ENCODE assay signal across 8 mouse cellular contexts in genomic region chr11:70625473-70625872, GRCm38 (mm10). TPM values are rescaled to one million over a fixed set of nuclear protein-coding genes. Genes with fewer than 3 reads are reported as not detected.
DNase-seq lines count a peak whose midpoint lies in the region; ATAC-seq and TF ChIP-seq lines count a peak whose summit lies in the region.
"Had no signal": no experiment of that assay in that cellular context is flagged by ENCODE, and none has a peak within 500 bp of the region (broad histone marks: within the 10 kb centered on the region; RNA-seq: fewer than 3 reads in every experiment).

No protein-coding gene starts in this region.

- H3K36me3 ChIP-seq in kidney, postnatal 0 days (ENCODE audit: insufficient read depth, low read length) = no peaks in the 10 kb centered on the region
- H3K36me3 ChIP-seq in kidney, embryonic 15.5 days = no peaks in the 10 kb centered on the region
- no peaks in the 10 kb centered on the region for H3K36me3 ChIP-seq in small intestine, adult 2 months (ENCODE audit: control insufficient read depth, insufficient read depth, low read length)

- no peak overlapping the region for H3K4me2 ChIP-seq in kidney, postnatal 0 days (ENCODE audit: low read length)
- no peak overlapping the region for H3K4me2 ChIP-seq in kidney, embryonic 15.5 days

- TF ChIP-seq CTCF in kidney, postnatal 0 days (IDR thresholded peaks at IDR 0.05; ENCODE audit: low read depth) = peak; percentile 84
- TF ChIP-seq CTCF in small intestine, adult 2 months (IDR thresholded peaks at IDR 0.05; ENCODE audit: extremely low read depth, insufficient read length, insufficient replicate concordance, low read depth, low read length) = peak; percentile 70; the same call in 1 of the 2 replicates

- peak; percentile 66 for DNase-seq in kidney, postnatal 0 days (ENCODE audit: low spot score)
- DNase-seq in ES-CJ7 (ENCODE audit: low read depth, low spot score) = peak; percentile 74
- DNase-seq in adrenal gland, postnatal 25 days = peak; percentile 49
- DNase-seq in kidney, postnatal 25 days = peak; percentile 49 to 76
- DNase-seq in ovary, postnatal 36 days (ENCODE audit: low spot score) = no peak

- H3K9ac ChIP-seq in kidney, postnatal 0 days (ENCODE audit: low read depth, low read length) = no peak overlapping the region
- H3K9ac ChIP-seq in kidney, embryonic 15.5 days = no peak overlapping the region

- 42% methylated on average over 4 of the region's 4 CpGs for WGBS in kidney, postnatal 0 days
- WGBS in kidney, embryonic 15.5 days = 53% methylated on average over 4 of the region's 4 CpGs
- WGBS in small intestine, adult 2 months = 44% methylated on average over 4 of the region's 4 CpGs

- TF ChIP-seq POLR2A in small intestine, adult 2 months (IDR thresholded peaks at IDR 0.05; ENCODE audit: low read depth, low read length) = no peak

- no peak overlapping the region for H3K27ac ChIP-seq in kidney, postnatal 0 days
- no peak overlapping the region for H3K27ac ChIP-seq in kidney, embryonic 15.5 days
- H3K27ac ChIP-seq in small intestine, adult 2 months (ENCODE audit: insufficient read depth, low read depth, low read length) = no peak overlapping the region

- no peaks in the 10 kb centered on the region for H3K9me3 ChIP-seq in kidney, postnatal 0 days (replicated peaks; ENCODE audit: low read length)
- no peaks in the 10 kb centered on the region for H3K9me3 ChIP-seq in kidney, embryonic 15.5 days (replicated peaks)

- ATAC-seq in kidney, postnatal 0 days (replicated peaks; ENCODE audit: low FRiP score, low read depth) = no peak
- no peak for ATAC-seq in kidney, embryonic 15.5 days (replicated peaks; ENCODE audit: low FRiP score)

- no peaks in the 10 kb centered on the region for H3K4me1 ChIP-seq in kidney, postnatal 0 days (replicated peaks; ENCODE audit: insufficient read depth, low read length)
- 0 out of 2 replicates have a peak, but pooled peaks cover 6% of the 10 kb centered on the region for H3K4me1 ChIP-seq in kidney, embryonic 15.5 days
- peaks cover 29% of the 10 kb centered on the region for H3K4me1 ChIP-seq in small intestine, adult 2 months (ENCODE audit: control insufficient read depth, insufficient read depth, insufficient read length, low read length)

- no peaks in the 10 kb centered on the region for H3K27me3 ChIP-seq in kidney, postnatal 0 days (ENCODE audit: insufficient read depth, low read length)
- no peaks in the 10 kb centered on the region for H3K27me3 ChIP-seq in kidney, embryonic 15.5 days
- H3K27me3 ChIP-seq in small intestine, adult 2 months (ENCODE audit: control insufficient read depth, insufficient read depth, low read length) = no peaks in the 10 kb centered on the region

- H3K4me3 ChIP-seq in kidney, postnatal 0 days (replicated peaks; ENCODE audit: low read depth, low read length) = no peak overlapping the region
- H3K4me3 ChIP-seq in kidney, embryonic 15.5 days (replicated peaks) = no peak overlapping the region
- no peak overlapping the region for H3K4me3 ChIP-seq in small intestine, adult 2 months (ENCODE audit: low read depth, low read length)

RNA-seq across cellular contexts. Expression of gene Chrne, which starts 6.5 kb away (rescaled TPM):
- polyA plus RNA-seq in kidney, postnatal 0 days (2015; fragmentation: Nextera tagmentation; extraction: Ambion mirVana) = 0.25 and 0.29 TPM in 2 replicates
- 0.27 TPM in 1 of 2 replicates, not detected in the other for polyA plus RNA-seq in kidney, embryonic 15.5 days (2015; fragmentation: Nextera tagmentation; extraction: Ambion mirVana)
- total RNA-seq in adrenal gland, postnatal 25 days (2021) = not detected in 2 replicates
- 0.06 TPM in 1 of 2 replicates, not detected in the other for polyA plus RNA-seq in small intestine, adult 2 months (2012; rRNA removed)
- total RNA-seq: heart, adult 18-20 months had no signal

RNA-seq across cellular contexts. Expression of gene 4930544D05Rik, which starts 9.8 kb away (rescaled TPM):
- polyA plus RNA-seq in kidney, postnatal 0 days (2015; fragmentation: Nextera tagmentation; extraction: Ambion mirVana) = not detected in 2 replicates
- polyA plus RNA-seq in kidney, embryonic 15.5 days (2015; fragmentation: Nextera tagmentation; extraction: Ambion mirVana) = not detected in 2 replicates
- not detected in 2 replicates for total RNA-seq in adrenal gland, postnatal 25 days (2021)
- polyA plus RNA-seq in small intestine, adult 2 months (2012; rRNA removed) = not detected in 2 replicates
- total RNA-seq: heart, adult 18-20 months had no signal

RNA-seq across cellular contexts. Expression of gene Gp1ba, which starts 13.4 kb away (rescaled TPM):
- polyA plus RNA-seq in kidney, postnatal 0 days (2015; fragmentation: Nextera tagmentation; extraction: Ambion mirVana) = 0.16 and 0.19 TPM in 2 replicates
- 0.19 and 0.30 TPM in 2 replicates for polyA plus RNA-seq in kidney, embryonic 15.5 days (2015; fragmentation: Nextera tagmentation; extraction: Ambion mirVana)
- total RNA-seq in adrenal gland, postnatal 25 days (2021) = not detected in 2 replicates
- polyA plus RNA-seq in small intestine, adult 2 months (2012; rRNA removed) = 0.04 and 0.22 TPM in 2 replicates

RNA-seq across cellular contexts. Expression of gene Rnf167, which starts 21.6 kb away (rescaled TPM):
- polyA plus RNA-seq in kidney, postnatal 0 days (2015; fragmentation: Nextera tagmentation; extraction: Ambion mirVana) = 109 and 113 TPM in 2 replicates
- polyA plus RNA-seq in kidney, embryonic 15.5 days (2015; fragmentation: Nextera tagmentation; extraction: Ambion mirVana) = 115 and 122 TPM in 2 replicates
- total RNA-seq in adrenal gland, postnatal 25 days (2021) = 92.7 and 106 TPM in 2 replicates
- 43.0 and 114 TPM in 2 replicates for polyA plus RNA-seq in small intestine, adult 2 months (2012; rRNA removed)

RNA-seq across cellular contexts. Expression of gene Slc25a11, which starts 21.8 kb away (rescaled TPM):
- 227 and 239 TPM in 2 replicates for polyA plus RNA-seq in kidney, postnatal 0 days (2015; fragmentation: Nextera tagmentation; extraction: Ambion mirVana)
- 178 and 186 TPM in 2 replicates for polyA plus RNA-seq in kidney, embryonic 15.5 days (2015; fragmentation: Nextera tagmentation; extraction: Ambion mirVana)
- total RNA-seq in adrenal gland, postnatal 25 days (2021) = 122 and 146 TPM in 2 replicates
- polyA plus RNA-seq in small intestine, adult 2 months (2012; rRNA removed) = 109 and 147 TPM in 2 replicates
